Mouse (Mus musculus) G1E (cell line): ENCODE measurements around the gene Rcan1.

Source experiments
- CTCF ChIP-seq: IDR thresholded peaks from 2 replicates; pipeline ENCODE4 v1.5.1; 2012; ENCODE audit warnings: low read depth, low read length, inconsistent platforms, mixed read lengths
- GATA1 ChIP-seq: IDR thresholded peaks from 2 replicates; pipeline ENCODE4 v1.6.1; 2012; ENCODE audit warnings: borderline replicate concordance, low read length, inconsistent platforms, mixed read lengths
- TAL1 ChIP-seq: conservative IDR thresholded peaks from 2 replicates; pipeline ENCODE4 v1.6.1; 2012; ENCODE audit warnings: low read depth, low read length, inconsistent platforms, mixed read lengths

DNA sequence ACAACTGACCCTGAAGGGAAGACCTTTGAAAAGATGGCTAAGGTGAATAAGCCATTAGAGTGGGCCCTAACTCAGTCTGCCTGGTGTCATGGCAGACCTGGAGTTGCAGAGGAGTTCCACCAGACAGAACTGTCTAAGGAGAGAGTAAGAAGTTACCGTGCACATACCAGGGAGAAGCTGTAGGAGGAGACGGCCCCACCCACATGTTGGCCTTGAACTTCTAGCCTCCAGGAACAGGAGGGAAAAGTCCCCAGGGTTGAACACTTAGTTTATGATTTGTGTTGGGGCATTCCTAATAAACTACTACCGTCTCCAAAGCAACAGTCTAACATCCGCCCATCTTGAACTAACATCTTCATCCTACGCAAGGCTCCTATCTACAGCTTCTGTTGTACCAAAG, 50.0 kb downstream of the Rcan1 start:
- no peak for TF ChIP-seq CTCF
- TF ChIP-seq GATA1, result no peak
- TF ChIP-seq TAL1, result no peak
